Mouse (Mus musculus): ENCODE data around the gene Zfp688. TPM values are rescaled to one million over a fixed set of nuclear protein-coding genes. Genes with fewer than 3 reads are reported as not detected.
"Not testable (repeated sequence)": the region's sequence is repeated elsewhere in the genome, so short reads cannot be mapped to it uniquely, and the experiment has no call there.

Gene Zfp688
- total and polyA plus RNA-seq, 2 experiments, result 3.0 to 8.5 TPM

- Histone ChIP-seq H3K4me1 (ENCODE audit: control insufficient read depth, insufficient read depth, low read length) (0 out of 2 replicates have a peak, but pooled peaks cover 2% of the 10 kb centered on the region), H3K4me3 (ENCODE audit: insufficient read depth, low read depth, low read length) (no peak overlapping the region), H3K9ac (ENCODE audit: low read depth, low read length) (no peak overlapping the region), H3K36me3 (ENCODE audit: control insufficient read depth, insufficient read depth, low read length) (no peaks in the 10 kb centered on the region), H3K79me2 (ENCODE audit: control insufficient read depth, insufficient read depth, low read length) (peaks cover 3% of the 10 kb centered on the region; the same call in 1 of the 2 replicates), H3K27ac (replicated peaks; ENCODE audit: insufficient read depth, low read depth, low read length) (no peak overlapping the region), H3K27me3 (ENCODE audit: control insufficient read depth, insufficient read depth, low read length) (no peaks in the 10 kb centered on the region)
- no peak for DNase-seq (ENCODE audit: extremely low read depth, low read depth, low spot score)
- TF ChIP-seq CTCF (IDR thresholded peaks at IDR 0.05; ENCODE audit: low read depth, low read length) (no peak), POLR2A (IDR thresholded peaks at IDR 0.05; ENCODE audit: extremely low read depth, insufficient read depth, low read length) (no peak)
- 88% methylated on average over 3 of the region's 3 CpGs for WGBS
These were observed 3.4 kb upstream of the Zfp688 start for GRCm38 (mm10) chr7:127425291-127425690.

GRCm38 (mm10) chr7:127422247-127422646 lies 379 bp upstream of the Zfp688 start:
- DNase-seq (ENCODE audit: extremely low read depth, low read depth, low spot score), result peak; percentile 52
- 1% methylated on average over 15 of the region's 15 CpGs for WGBS
- H3K79me2 ChIP-seq (ENCODE audit: control insufficient read depth, insufficient read depth, low read length), result peaks cover 3% of the 10 kb centered on the region; the same call in 1 of the 2 replicates
- H3K27ac ChIP-seq (replicated peaks; ENCODE audit: insufficient read depth, low read depth, low read length), result no peak overlapping the region
- no peaks in the 10 kb centered on the region for H3K27me3 ChIP-seq (ENCODE audit: control insufficient read depth, insufficient read depth, low read length)
- H3K9ac ChIP-seq (ENCODE audit: low read depth, low read length), result no peak overlapping the region
- H3K4me3 ChIP-seq (ENCODE audit: insufficient read depth, low read depth, low read length), result peak overlapping the region; percentile 77
- H3K36me3 ChIP-seq (ENCODE audit: control insufficient read depth, insufficient read depth, low read length), result peaks cover 5% of the 10 kb centered on the region; the same call in 1 of the 2 replicates
- no peak for TF ChIP-seq CTCF (IDR thresholded peaks at IDR 0.05; ENCODE audit: low read depth, low read length)
- TF ChIP-seq POLR2A (IDR thresholded peaks at IDR 0.05; ENCODE audit: extremely low read depth, insufficient read depth, low read length), result no peak
- H3K4me1 ChIP-seq (ENCODE audit: control insufficient read depth, insufficient read depth, low read length), result 0 out of 2 replicates have a peak, but pooled peaks cover 2% of the 10 kb centered on the region

GRCm38 (mm10) chr7:127411418-127411817 lies 10.4 kb downstream of the Zfp688 start:
- Histone ChIP-seq H3K36me3 (ENCODE audit: control insufficient read depth, insufficient read depth, low read length) (no peaks in the 10 kb centered on the region), H3K27ac (replicated peaks; ENCODE audit: insufficient read depth, low read depth, low read length) (no peak overlapping the region), H3K79me2 (ENCODE audit: control insufficient read depth, insufficient read depth, low read length) (no peaks in the 10 kb centered on the region), H3K4me1 (ENCODE audit: control insufficient read depth, insufficient read depth, low read length) (no peaks in the 10 kb centered on the region), H3K27me3 (ENCODE audit: control insufficient read depth, insufficient read depth, low read length) (no peaks in the 10 kb centered on the region), H3K4me3 (ENCODE audit: insufficient read depth, low read depth, low read length) (no peak overlapping the region), H3K9ac (ENCODE audit: low read depth, low read length) (no peak overlapping the region)
- WGBS, result 84% methylated on average over 2 of the region's 2 CpGs
- no peak for DNase-seq (ENCODE audit: extremely low read depth, low read depth, low spot score)
- no peak for TF ChIP-seq CTCF (IDR thresholded peaks at IDR 0.05; ENCODE audit: low read depth, low read length)
- TF ChIP-seq POLR2A (IDR thresholded peaks at IDR 0.05; ENCODE audit: extremely low read depth, insufficient read depth, low read length), result no peak

- H3K36me3 ChIP-seq (ENCODE audit: control insufficient read depth, insufficient read depth, low read length); H3K4me1 ChIP-seq (ENCODE audit: control insufficient read depth, insufficient read depth, low read length); H3K79me2 ChIP-seq (ENCODE audit: control insufficient read depth, insufficient read depth, low read length); H3K27me3 ChIP-seq (ENCODE audit: control insufficient read depth, insufficient read depth, low read length): not testable (repeated sequence)
- DNase-seq (ENCODE audit: extremely low read depth, low read depth, low spot score), result peak; percentile 74
- WGBS, result 2% methylated on average over 40 of the region's 40 CpGs
- Histone ChIP-seq H3K4me3 (ENCODE audit: insufficient read depth, low read depth, low read length) (peak within 1 kb of the TSS; percentile 74), H3K27ac (replicated peaks; ENCODE audit: insufficient read depth, low read depth, low read length) (peak within 1 kb of the TSS; percentile 53; the same call in 1 of the 2 replicates), H3K9ac (ENCODE audit: low read depth, low read length) (peak within 1 kb of the TSS; percentile 75)
- peak; percentile 80 for TF ChIP-seq CTCF (IDR thresholded peaks at IDR 0.05; ENCODE audit: low read depth, low read length)
These were observed 15.6 kb downstream of the Zfp688 start, which contains the start of gene Zfp764 for GRCm38 (mm10) chr7:127406002-127406987. Gene Zfp764, minus strand, starts transcription at chr7:127406822.

GRCm38 (mm10) chr7:127404101-127404500 lies 17.8 kb downstream of the Zfp688 start:
- H3K79me2 ChIP-seq (ENCODE audit: control insufficient read depth, insufficient read depth, low read length); H3K4me1 ChIP-seq (ENCODE audit: control insufficient read depth, insufficient read depth, low read length); H3K4me3 ChIP-seq (ENCODE audit: insufficient read depth, low read depth, low read length); H3K36me3 ChIP-seq (ENCODE audit: control insufficient read depth, insufficient read depth, low read length); DNase-seq (ENCODE audit: extremely low read depth, low read depth, low spot score); H3K9ac ChIP-seq (ENCODE audit: low read depth, low read length); H3K27ac ChIP-seq (replicated peaks; ENCODE audit: insufficient read depth, low read depth, low read length); H3K27me3 ChIP-seq (ENCODE audit: control insufficient read depth, insufficient read depth, low read length): not testable (repeated sequence)
- WGBS, result 95% methylated on average over 6 of the region's 6 CpGs

GRCm38 (mm10) chr7:127402980-127403379 lies 18.9 kb downstream of the Zfp688 start:
- no peaks in the 10 kb centered on the region for H3K79me2 ChIP-seq (ENCODE audit: control insufficient read depth, insufficient read depth, low read length)
- no peak overlapping the region for H3K27ac ChIP-seq (replicated peaks; ENCODE audit: insufficient read depth, low read depth, low read length)
- H3K9ac ChIP-seq (ENCODE audit: low read depth, low read length), result no peak overlapping the region
- H3K4me1 ChIP-seq (ENCODE audit: control insufficient read depth, insufficient read depth, low read length), result no peaks in the 10 kb centered on the region
- 70% methylated on average over 2 of the region's 2 CpGs for WGBS
- no peak overlapping the region for H3K4me3 ChIP-seq (ENCODE audit: insufficient read depth, low read depth, low read length)
- no peaks in the 10 kb centered on the region for H3K27me3 ChIP-seq (ENCODE audit: control insufficient read depth, insufficient read depth, low read length)
- TF ChIP-seq POLR2A (IDR thresholded peaks at IDR 0.05; ENCODE audit: extremely low read depth, insufficient read depth, low read length) (no peak), CTCF (IDR thresholded peaks at IDR 0.05; ENCODE audit: low read depth, low read length) (peak; percentile 19; the same call in 1 of the 2 replicates)
- no peaks in the 10 kb centered on the region for H3K36me3 ChIP-seq (ENCODE audit: control insufficient read depth, insufficient read depth, low read length)
- DNase-seq (ENCODE audit: extremely low read depth, low read depth, low spot score), result no peak
